Mouse (Mus musculus) embryo, embryonic 9.5 days (tissue): ENCODE data around the gene Xpot.

Experiments used
- DNase-seq: peaks from one replicate; pipeline ENCODE4 v3.0.0-alpha.2; 2017; ENCODE audit errors: extremely low spot score

Xpot gene

GRCm38 (mm10) chr10:121576372-121576771 is 49.8 kb downstream of the Xpot start:
- DNase-seq: no peak

GRCm38 (mm10) chr10:121571511-121572147 is 54.5 kb downstream of the Xpot start:
- DNase-seq: no peak

GRCm38 (mm10) chr10:121571031-121571430 is 55.1 kb downstream of the Xpot start:
- DNase-seq: no peak

- DNase-seq: no peak
Measured at GRCm38 (mm10) chr10:121569796-121570195, 56.3 kb downstream of the Xpot start.

GRCm38 (mm10) chr10:121569001-121569589 is 57.0 kb downstream of the Xpot start:
- DNase-seq: peak; percentile 55

GRCm38 (mm10) chr10:121568534-121568933 is 57.6 kb downstream of the Xpot start:
- DNase-seq: no peak

- no peak for DNase-seq
Measured at GRCm38 (mm10) chr10:121568026-121568425, 58.1 kb downstream of the Xpot start.

GRCm38 (mm10) chr10:121564447-121564846 is 61.7 kb downstream of the Xpot start:
- no peak for DNase-seq

- DNase-seq: no peak
Measured at GRCm38 (mm10) chr10:121558231-121558630, 67.9 kb downstream of the Xpot start.

- no peak for DNase-seq
Measured at GRCm38 (mm10) chr10:121556263-121556662, 69.9 kb downstream of the Xpot start.

GRCm38 (mm10) chr10:121550334-121550733 is 75.8 kb downstream of the Xpot start:
- DNase-seq: no peak

GRCm38 (mm10) chr10:121549670-121550069 is 76.5 kb downstream of the Xpot start:
- no peak for DNase-seq

GRCm38 (mm10) chr10:121547162-121547561 is 79.0 kb downstream of the Xpot start:
- no peak for DNase-seq

GRCm38 (mm10) chr10:121543577-121543976 is 82.6 kb downstream of the Xpot start:
- DNase-seq: no peak

- no peak for DNase-seq
Measured at GRCm38 (mm10) chr10:121542156-121542555, 84.0 kb downstream of the Xpot start.
